Mouse (Mus musculus) retina, postnatal 1 day (tissue): ENCODE data around the gene Cyp1b1.

Source experiments
- DNase-seq: peaks from one replicate; pipeline ENCODE4 v3.0.0-alpha.2; 2012

The Cyp1b1 gene

GRCm38 (mm10) chr17:79713643-79714367 is 1.1 kb downstream of the Cyp1b1 start:
- peak; percentile 77 for DNase-seq

DNA sequence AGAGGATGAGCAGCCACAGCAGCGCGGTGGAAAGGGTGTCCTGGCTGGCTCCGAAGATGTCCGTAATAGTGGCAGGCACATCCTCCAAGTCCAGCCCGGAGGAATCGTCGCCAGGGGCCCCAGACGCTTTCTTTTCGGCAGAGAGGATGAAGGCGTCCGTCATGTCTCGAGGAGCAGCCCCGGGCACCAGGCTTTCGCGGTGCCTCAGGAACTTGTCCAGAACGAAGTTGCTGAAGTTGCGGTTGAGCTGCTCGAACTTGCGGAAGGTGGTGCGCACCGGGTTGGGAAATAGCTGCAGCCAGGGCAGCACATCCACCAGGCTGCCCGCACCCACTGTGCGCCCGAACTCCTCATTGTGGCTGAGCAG is 1.6 kb downstream of the Cyp1b1 start:
- DNase-seq = no peak

DNA sequence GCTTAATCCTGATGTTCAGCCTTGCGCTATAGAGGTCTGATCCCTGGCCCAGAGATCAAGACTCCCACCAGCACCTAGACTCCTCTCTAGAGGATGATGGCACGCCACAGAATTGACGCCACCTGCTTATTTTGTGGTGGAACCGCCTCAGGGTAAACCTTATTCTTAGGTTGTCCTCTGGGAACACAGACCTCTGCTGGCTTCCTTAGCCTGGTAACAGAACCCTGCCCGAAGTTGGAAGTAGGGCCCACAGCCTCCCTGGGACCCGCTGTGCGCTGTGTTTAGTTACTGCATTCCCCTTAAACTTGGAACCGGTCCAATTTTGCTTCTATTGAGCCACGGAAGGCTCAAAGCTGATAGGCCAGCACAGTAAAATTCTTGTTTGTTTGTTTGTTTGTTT is 2.3 kb downstream of the Cyp1b1 start:
- peak; percentile 58 for DNase-seq

DNA sequence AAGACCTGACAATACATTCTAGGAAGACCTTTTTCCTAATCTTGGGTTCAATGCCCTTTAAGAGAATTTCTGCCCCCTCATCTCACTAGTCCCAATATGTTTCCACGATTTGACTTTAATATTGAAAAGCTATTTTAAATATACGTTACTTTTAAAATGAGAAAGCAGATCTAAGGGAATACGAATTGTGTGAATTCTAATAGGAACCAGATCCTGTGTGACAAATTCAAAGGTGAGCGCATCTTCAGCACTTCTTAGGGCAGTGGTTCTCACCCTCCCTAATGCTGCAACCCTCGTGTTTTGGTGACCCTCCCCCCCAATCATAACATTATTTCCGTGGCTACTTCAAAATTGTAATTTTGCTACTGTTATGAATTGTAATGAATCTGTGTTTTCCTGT is 2.9 kb downstream of the Cyp1b1 start:
- DNase-seq = no peak

DNA sequence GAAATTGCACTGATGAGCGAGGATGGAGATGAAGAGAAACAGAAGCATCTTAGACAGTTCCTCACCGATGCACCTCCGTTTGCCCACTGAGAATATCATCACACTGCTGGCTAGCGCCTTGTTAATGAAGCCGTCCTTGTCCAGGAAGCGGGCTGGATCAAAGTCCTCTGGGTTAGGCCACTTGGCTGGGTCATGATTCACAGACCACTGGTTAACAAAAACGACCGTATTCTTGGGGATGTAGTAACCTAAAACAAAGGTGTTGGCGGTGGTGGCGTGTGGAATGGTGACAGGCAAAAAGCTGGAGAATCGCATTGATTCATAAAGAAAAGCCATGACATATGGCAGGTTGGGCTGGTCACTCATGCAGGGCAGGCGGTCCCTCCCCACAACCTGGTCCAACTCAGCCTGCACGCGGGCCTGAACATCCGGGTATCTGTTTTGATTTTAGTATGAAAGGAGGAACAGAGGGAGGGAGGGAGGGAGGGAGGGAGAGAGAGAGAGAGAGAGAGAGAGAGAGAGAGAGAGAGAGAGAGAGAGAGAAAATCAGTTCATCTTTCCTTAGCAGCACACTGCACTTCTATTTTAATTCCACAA is 4.5 kb downstream of the Cyp1b1 start:
- peak; percentile 67 for DNase-seq

GRCm38 (mm10) chr17:79709718-79710117 is 5.1 kb downstream of the Cyp1b1 start:
- DNase-seq = no peak

GRCm38 (mm10) chr17:79708168-79708567 is 6.7 kb downstream of the Cyp1b1 start:
- peak; percentile 25 for DNase-seq

GRCm38 (mm10) chr17:79705671-79706455 is 9.0 kb downstream of the Cyp1b1 start:
- DNase-seq = no peak

DNA sequence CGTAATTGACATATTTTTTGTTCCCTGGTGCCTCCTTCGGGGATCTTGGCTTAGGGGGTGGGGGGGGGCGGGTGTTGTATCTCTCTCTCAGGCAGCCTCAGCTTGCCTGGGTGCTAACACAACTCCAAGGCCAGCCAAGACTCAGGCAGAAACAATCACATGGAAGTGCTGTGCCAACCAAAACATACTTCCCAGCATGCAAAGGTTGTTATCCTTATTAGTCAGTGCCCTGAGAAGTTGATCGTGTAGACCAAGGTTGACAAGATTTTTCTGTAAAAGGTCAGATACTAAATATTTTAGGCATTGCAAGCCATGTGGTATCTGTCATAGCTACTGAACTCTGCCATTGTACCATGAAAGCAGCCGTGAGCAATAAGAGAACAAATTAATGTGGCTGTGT is 14.0 kb downstream of the Cyp1b1 start:
- no peak for DNase-seq

DNA sequence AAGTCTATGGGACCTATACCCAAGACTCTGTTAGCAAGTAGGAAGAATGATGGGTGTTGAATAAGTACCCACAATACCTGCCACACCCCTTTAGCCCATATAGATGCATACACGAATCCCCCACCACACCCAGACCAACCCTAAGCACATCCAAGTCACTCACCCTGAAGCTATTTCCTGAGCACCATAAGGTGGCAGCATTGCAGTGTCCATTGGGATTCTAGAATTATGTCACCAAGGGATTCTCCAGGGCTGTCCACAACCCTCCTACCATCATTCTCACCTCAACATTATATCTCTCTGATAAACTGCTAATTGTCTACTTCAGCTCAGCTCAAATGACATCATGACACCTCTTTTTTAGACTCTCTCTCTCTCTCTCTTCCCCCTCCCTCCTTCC is 15.7 kb downstream of the Cyp1b1 start:
- DNase-seq = peak; percentile 58

GRCm38 (mm10) chr17:79695541-79695940 is 19.3 kb downstream of the Cyp1b1 start:
- no peak for DNase-seq

- DNase-seq = no peak
Observed at GRCm38 (mm10) chr17:79695106-79695505, 19.8 kb downstream of the Cyp1b1 start.

- DNase-seq = no peak
Observed at GRCm38 (mm10) chr17:79670837-79671236, 44.0 kb downstream of the Cyp1b1 start.

GRCm38 (mm10) chr17:79664106-79664417 is 50.8 kb downstream of the Cyp1b1 start:
- DNase-seq = no peak

DNA sequence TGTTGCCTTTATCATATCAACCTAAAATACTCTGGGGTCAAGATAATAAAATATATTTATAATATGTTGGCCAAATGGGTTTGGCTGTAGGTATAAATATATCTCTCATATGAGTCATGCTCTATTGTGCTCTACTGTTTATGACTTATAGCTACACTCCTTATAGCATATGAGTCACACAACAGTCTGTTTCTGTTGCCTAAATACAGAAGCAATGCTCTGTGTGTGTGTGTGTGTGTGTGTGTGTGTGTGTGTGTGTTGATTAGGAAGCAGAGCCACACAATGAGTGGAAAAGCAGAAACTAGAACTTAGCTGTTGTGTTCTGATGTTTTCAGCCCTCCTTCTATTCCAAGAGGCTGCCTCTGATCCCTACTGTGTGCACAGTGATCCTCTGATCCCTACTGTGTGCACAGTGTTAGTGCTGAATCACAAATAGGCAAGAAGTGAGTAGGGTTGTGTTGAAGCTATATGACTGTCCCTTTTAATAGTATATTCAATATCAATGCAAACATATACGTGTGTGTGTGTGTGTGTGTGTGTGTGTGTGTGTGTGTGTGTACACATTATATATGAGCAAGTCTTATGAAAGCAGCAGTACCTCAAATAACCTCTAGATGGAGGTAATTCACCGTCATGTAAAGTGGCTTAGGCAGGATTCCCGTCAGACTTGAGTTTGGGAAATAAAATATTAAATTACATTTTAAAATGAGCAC is 51.3 kb downstream of the Cyp1b1 start:
- peak; percentile 77 for DNase-seq

DNA sequence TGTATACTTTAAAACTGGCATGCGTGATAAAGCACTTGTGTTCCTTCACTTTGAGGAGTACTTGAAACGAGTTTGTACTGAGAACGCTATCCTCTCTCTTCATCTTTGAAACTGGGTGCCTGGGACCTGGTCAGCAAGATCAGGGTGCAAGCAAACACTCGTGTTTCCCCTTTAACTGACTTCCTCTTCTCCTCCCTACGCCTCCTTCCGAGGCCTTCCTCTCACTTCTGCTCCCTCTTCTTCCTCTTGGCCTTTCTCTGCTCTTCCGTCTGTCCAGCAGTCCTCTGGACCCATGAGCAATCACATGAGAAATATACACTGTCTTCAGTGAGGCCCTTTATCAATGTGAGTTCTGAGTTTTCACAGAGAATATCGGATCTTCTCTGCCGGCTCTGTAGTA is 53.0 kb downstream of the Cyp1b1 start:
- no peak for DNase-seq

- peak; percentile 76 for DNase-seq
Observed at GRCm38 (mm10) chr17:79661387-79661786, 53.5 kb downstream of the Cyp1b1 start.

DNA sequence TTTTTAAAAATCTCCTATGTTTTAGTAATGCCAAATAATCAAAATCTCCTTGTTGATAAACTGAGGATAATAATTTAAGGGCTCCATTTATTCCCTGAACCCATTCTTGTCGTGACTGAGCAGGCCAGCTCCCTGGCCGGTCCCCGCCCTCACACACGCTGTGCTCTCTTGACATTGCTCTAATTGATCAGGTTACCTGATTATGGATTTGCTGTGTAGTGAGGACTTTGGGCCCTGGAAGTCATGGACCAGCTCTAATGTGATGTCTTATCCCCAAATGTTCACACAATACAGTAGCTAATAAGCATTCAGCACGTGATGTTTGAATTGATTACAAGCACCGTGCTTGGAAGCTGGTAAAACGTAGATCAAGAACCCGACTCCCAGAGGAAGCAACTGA is 56.0 kb downstream of the Cyp1b1 start:
- no peak for DNase-seq

- no peak for DNase-seq
Observed at GRCm38 (mm10) chr17:79658452-79658851, 56.4 kb downstream of the Cyp1b1 start.

GRCm38 (mm10) chr17:79657785-79658184 is 57.1 kb downstream of the Cyp1b1 start:
- DNase-seq = no peak

DNA sequence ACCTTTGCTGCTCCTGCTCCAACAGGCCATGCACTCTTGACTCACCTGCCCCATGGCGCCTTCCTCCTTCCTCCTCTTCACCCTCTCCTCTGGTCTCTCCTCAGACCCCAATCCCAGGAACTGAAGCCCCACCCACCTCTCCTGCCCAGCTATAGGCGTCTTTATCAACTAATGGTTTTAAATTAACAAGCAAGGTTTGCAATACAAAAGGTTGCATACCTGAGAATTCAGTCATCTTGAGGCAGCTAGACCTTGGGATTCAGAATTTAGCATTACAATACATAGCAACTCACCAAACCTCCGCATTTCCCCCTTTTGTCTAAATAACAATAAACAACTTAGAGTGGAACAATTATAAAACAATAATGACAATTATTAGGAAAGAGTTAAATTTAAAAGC is 60.7 kb downstream of the Cyp1b1 start:
- no peak for DNase-seq

DNA sequence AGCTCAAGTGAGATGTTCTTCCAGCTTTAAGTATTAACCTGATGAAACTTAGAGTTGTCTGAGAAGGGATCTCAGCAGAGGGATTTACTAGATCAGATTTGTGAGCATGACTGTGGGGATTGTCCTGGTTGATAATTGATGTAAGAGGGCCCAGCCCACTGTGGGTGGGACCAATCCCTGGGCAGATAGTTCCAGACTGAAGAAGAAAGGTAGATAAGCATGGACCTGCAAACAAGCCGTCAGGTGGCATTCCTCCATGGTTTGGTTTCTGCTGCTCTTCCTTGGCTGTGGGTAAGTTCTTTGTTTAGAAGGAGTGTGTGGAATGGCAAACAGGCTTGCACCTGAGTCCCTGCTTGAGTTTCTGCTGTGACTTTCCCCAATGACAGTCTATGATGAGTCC is 61.7 kb downstream of the Cyp1b1 start:
- DNase-seq = no peak
